Mouse (Mus musculus) kidney, adult 9 months (tissue): Measurements from ENCODE around the gene Bnip2.
A peak's percentile ranks its signal among the peaks of the same experiment; 100 is the strongest.

Experiments
- DNase-seq: peaks from one replicate; pipeline ENCODE4 v3.0.0; 2022

The Bnip2 gene

DNA sequence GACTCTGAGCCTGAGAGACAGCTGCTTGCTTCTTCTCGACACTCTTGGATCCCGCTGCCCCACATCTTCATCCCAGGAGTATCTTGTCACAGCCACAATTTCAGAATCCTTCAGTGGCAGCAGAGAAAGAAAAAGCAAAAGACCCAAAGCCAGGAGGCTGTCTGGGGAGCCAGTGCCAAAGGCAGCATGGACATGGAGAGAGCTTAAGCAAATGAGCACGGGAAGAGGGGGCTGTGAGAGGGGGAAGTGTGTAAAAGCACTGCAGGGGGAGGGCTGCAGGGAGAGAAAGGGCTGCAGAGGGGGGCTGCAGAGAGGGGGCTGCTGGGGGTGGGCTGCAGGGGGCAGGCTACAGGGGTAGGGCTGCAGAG is 60.1 kb downstream of the Bnip2 start:
- DNase-seq = no peak

DNA sequence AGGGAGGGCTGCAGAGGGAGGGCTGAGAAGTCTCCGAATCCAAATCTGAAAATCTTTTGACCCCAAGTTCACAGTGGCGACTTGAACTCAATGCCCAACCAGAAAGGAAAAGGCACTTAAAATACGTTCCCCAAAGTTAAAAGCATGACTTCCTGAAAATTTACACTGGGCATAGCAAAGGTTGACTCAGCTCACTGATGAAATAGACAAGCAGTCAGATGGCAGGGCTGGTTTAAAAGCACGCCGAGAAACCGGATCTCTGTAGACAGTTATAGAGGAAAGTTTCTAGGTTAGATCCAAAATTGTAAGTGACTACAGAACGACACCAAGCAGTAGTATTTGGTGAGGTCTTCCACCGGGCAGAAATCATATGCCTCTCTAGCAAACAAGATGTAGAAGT is 60.6 kb downstream of the Bnip2 start:
- no peak for DNase-seq

GRCm38 (mm10) chr9:70052730-70053129 is 63.5 kb downstream of the Bnip2 start:
- peak; percentile 58 for DNase-seq

- DNase-seq = no peak
Measured at GRCm38 (mm10) chr9:70053411-70053810, 64.1 kb downstream of the Bnip2 start.
